Mouse (Mus musculus) cerebellum, adult 2 months (tissue): ENCODE measurements around the gene Cfap61. TPM values are rescaled to one million over a fixed set of nuclear protein-coding genes. Genes with fewer than 3 reads are reported as not detected.

Source experiments
- DNase-seq, 2 experiments: peaks; one replicate each; pipeline ENCODE4 v3.0.0; 2021
- H3K27ac ChIP-seq: fragments of 200-500 bp; 2 replicates; pipeline ENCODE4 v1.5.1; 2012; ENCODE audit warnings: low read length, control low read depth, inconsistent platforms; ENCODE audit not compliant: insufficient read depth
- H3K27me3 ChIP-seq: fragments of 200-500 bp; 2 replicates; pipeline ENCODE4 v1.6.1; 2012; ENCODE audit warnings: inconsistent platforms, mild to moderate bottlenecking, low read length, moderate library complexity; ENCODE audit not compliant: control insufficient read depth, insufficient read depth
- H3K4me1 ChIP-seq: fragments of 200-500 bp; 2 replicates; pipeline ENCODE4 v1.6.1; 2011; ENCODE audit warnings: low read length; ENCODE audit not compliant: control insufficient read depth, insufficient read depth
- H3K4me3 ChIP-seq: fragments of 200-500 bp; replicated peaks from 2 replicates; pipeline ENCODE3; 2011; ENCODE audit warnings: mild to moderate bottlenecking, low read depth, low read length, control low read depth; ENCODE audit not compliant: insufficient read depth
- CTCF ChIP-seq: fragments of 200-500 bp; IDR thresholded peaks from 2 replicates; pipeline ENCODE4 v1.5.1; 2011; ENCODE audit warnings: low read depth, mild to moderate bottlenecking, control low read depth, low read length, moderate library complexity, borderline replicate concordance; ENCODE audit not compliant: insufficient read depth
- POLR2A ChIP-seq: fragments of 200-500 bp; IDR thresholded peaks from 2 replicates; pipeline ENCODE4 v1.6.1; 2011; ENCODE audit warnings: low read length, control low read depth, borderline replicate concordance; ENCODE audit not compliant: insufficient read depth
- WGBS: fragments of 180-500 bp; shearing (Covaris S2); methylation state at CpG from one replicate; pipeline ENCODE4 v1.1.7; 2018; 5-methylcytosine and 5-hydroxymethylcytosine counted together
- polyA plus RNA-seq: library from polyadenylated mRNA; depleted of rRNA; stranded (reverse); fragments of >200 nt; gene quantifications from 2 replicates; pipeline ENCODE4 v1.2.3, GENCODE M21; 2012; rRNA removed

The Cfap61 gene
- 1.0 and 1.5 TPM in 2 replicates for polyA plus RNA-seq

- Histone ChIP-seq H3K27me3 (no peaks in the 10 kb centered on the region), H3K4me3 (peak within 1 kb of the TSS; percentile 95), H3K4me1 (no peaks in the 10 kb centered on the region; the same call in 1 of the 2 replicates), H3K27ac (no peak within 1 kb of the TSS)
- under 1% methylated on average over 61 of the region's 61 CpGs for WGBS
- DNase-seq = peak; percentile 94 to 96
- peak; percentile 78; the same call in 1 of the 2 replicates for TF ChIP-seq POLR2A
- TF ChIP-seq CTCF = no peak
Measured at GRCm38 (mm10) chr2:145934339-145935231, at the start of gene Cfap61, which contains the start of gene Crnkl1. Cfap61 (plus strand) TSS chr2:145934784. Crnkl1 (minus strand) TSS chr2:145935014.

- no peaks in the 10 kb centered on the region; the same call in 1 of the 2 replicates for H3K4me1 ChIP-seq
- H3K4me3 ChIP-seq = no peak overlapping the region
- WGBS = 77% methylated on average over 14 of the region's 14 CpGs
- DNase-seq = no peak
- TF ChIP-seq CTCF = no peak
- TF ChIP-seq POLR2A = no peak
- H3K27me3 ChIP-seq = no peaks in the 10 kb centered on the region
- H3K27ac ChIP-seq = no peak overlapping the region; the same call in 1 of the 2 replicates
Measured at GRCm38 (mm10) chr2:145884913-145885785, 49.4 kb upstream of the Cfap61 start.

- no peak for DNase-seq
- Histone ChIP-seq H3K4me3 (no peak overlapping the region), H3K4me1 (no peaks in the 10 kb centered on the region), H3K27ac (no peak overlapping the region), H3K27me3 (no peaks in the 10 kb centered on the region)
- no peak for TF ChIP-seq POLR2A
- TF ChIP-seq CTCF = 0 out of 2 replicates have a peak, but pooled peaks have one; percentile 3
- 49% methylated on average over 14 of the region's 14 CpGs for WGBS
Measured at GRCm38 (mm10) chr2:145887937-145888765, 46.4 kb upstream of the Cfap61 start.

GRCm38 (mm10) chr2:145888766-145889480 lies 45.7 kb upstream of the Cfap61 start:
- Histone ChIP-seq H3K4me3 (no peak overlapping the region), H3K27me3 (no peaks in the 10 kb centered on the region), H3K27ac (no peak overlapping the region), H3K4me1 (no peaks in the 10 kb centered on the region)
- 50% methylated on average over 6 of the region's 6 CpGs for WGBS
- no peak for DNase-seq
- TF ChIP-seq CTCF (no peak), POLR2A (no peak)

- Histone ChIP-seq H3K4me1 (no peaks in the 10 kb centered on the region), H3K4me3 (no peak overlapping the region), H3K27me3 (no peaks in the 10 kb centered on the region), H3K27ac (no peak overlapping the region)
- DNase-seq = no peak
- no peak for TF ChIP-seq CTCF
- no peak for TF ChIP-seq POLR2A
- 83% methylated on average over 2 of the region's 2 CpGs for WGBS
Measured at GRCm38 (mm10) chr2:145890571-145890970, 44.0 kb upstream of the Cfap61 start.

- WGBS = over 99% methylated on average over 6 of the region's 6 CpGs
- no peaks in the 10 kb centered on the region for H3K27me3 ChIP-seq
- no peak for DNase-seq
- no peak overlapping the region for H3K4me3 ChIP-seq
- peaks cover 3% of the 10 kb centered on the region; the same call in 1 of the 2 replicates for H3K4me1 ChIP-seq
- H3K27ac ChIP-seq = no peak overlapping the region
- TF ChIP-seq CTCF = no peak
- TF ChIP-seq POLR2A = no peak
Measured at GRCm38 (mm10) chr2:145893756-145894155, 40.8 kb upstream of the Cfap61 start.
